Mouse (Mus musculus) C2C12 (cell line): Measurements from ENCODE around the gene A430078G23Rik. TPM values are rescaled to one million over a fixed set of nuclear protein-coding genes. Genes with fewer than 3 reads are reported as not detected.

Experiments
- H3K27me3 ChIP-seq: one replicate; pipeline ENCODE4 v1.6.1; 2011; ENCODE audit not compliant: control insufficient read depth, insufficient read depth, insufficient read length
- H3K36me3 ChIP-seq: one replicate; pipeline ENCODE4 v1.6.1; 2011; ENCODE audit not compliant: control insufficient read depth, insufficient read depth
- H3K4me3 ChIP-seq: one replicate; pipeline ENCODE4 v1.5.1; 2011; ENCODE audit warnings: mild to moderate bottlenecking, control low read depth; ENCODE audit not compliant: poor library complexity, insufficient read depth, severe bottlenecking
- H3K79me2 ChIP-seq: one replicate; pipeline ENCODE4 v1.6.1; 2011; ENCODE audit not compliant: control insufficient read depth, insufficient read depth
- H3K79me3 ChIP-seq: one replicate; pipeline ENCODE4 v1.6.1; 2011; ENCODE audit warnings: low read depth, control low read depth
- H3ac ChIP-seq: one replicate; pipeline ENCODE3; 2011; ENCODE audit warnings: low read depth; ENCODE audit not compliant: control insufficient read depth, insufficient read length
- CEBPB ChIP-seq: IDR thresholded peaks from one replicate; pipeline ENCODE4 v1.6.1; 2011; ENCODE audit warnings: low read depth, mild to moderate bottlenecking, control low read depth, moderate library complexity
- CTCF ChIP-seq: IDR thresholded peaks from one replicate; pipeline ENCODE4 v1.5.1; 2011; ENCODE audit not compliant: control insufficient read depth, insufficient read depth, insufficient read length
- FOSL1 ChIP-seq: IDR thresholded peaks from one replicate; pipeline ENCODE4 v1.8.0; 2011; ENCODE audit warnings: mild to moderate bottlenecking, low read length; ENCODE audit not compliant: poor library complexity, insufficient read depth, severe bottlenecking
- MAX ChIP-seq: IDR thresholded peaks from one replicate; pipeline ENCODE4 v1.6.1; 2011; ENCODE audit warnings: mild to moderate bottlenecking, control low read depth
- MYOD1 ChIP-seq: IDR thresholded peaks from one replicate; pipeline ENCODE4 v1.6.1; 2011; ENCODE audit warnings: low read depth; ENCODE audit not compliant: control insufficient read depth, insufficient read length
- MYOG ChIP-seq: IDR thresholded peaks from one replicate; pipeline ENCODE4 v1.6.1; 2011; ENCODE audit not compliant: control insufficient read depth, insufficient read length; ENCODE audit errors: extremely low read depth
- USF1 ChIP-seq: IDR thresholded peaks from one replicate; pipeline ENCODE4 v1.6.1; 2011; ENCODE audit warnings: low read depth, mild to moderate bottlenecking, control low read depth, moderate library complexity
- polyA plus RNA-seq: library from polyadenylated mRNA; unstranded; fragments of >200 nt; fragmentation: generic; extraction: Trizol; gene quantifications from one replicate; pipeline ENCODE4 v1.2.1, GENCODE M21; 2012; ENCODE audit warnings: missing spikeins

A430078G23Rik gene
- polyA plus RNA-seq, 1 experiment = not detected

DNA sequence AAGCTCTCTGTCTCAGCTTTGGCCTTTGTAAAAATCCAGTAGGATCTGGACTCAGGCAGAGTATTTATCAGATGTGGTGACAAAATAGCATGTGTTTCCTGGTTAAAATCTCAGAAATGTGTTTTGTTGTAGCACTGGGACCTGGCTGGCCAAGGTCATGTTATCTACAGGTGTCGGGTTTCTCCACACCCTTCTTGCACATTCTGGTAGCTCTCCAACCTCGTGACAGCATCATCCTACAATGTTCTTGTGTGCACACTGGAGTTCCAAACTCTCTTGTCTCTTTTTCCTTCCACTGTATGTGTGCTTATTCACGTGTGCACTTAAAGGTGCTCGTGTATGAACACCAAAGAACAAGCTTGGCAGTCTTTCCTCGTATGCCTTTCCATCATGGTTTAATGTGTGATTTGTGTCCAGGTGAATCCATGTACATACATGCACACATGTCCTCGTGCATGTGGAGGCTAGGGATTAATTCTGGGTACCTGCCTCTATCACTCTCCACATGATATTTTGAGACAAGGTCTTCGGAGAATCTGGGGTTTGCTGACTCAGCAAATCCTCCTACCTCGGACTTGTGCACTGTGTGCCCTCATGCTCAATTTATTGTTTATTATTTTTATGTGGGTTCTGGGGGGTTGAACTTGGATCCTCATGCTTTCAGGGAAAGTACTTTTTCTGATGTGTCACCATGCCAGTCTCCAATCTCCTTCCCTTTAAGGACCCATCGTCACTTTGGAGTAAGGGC lies 35.5 kb downstream of the A430078G23Rik start:
- peaks cover 5% of the 10 kb centered on the region for H3K79me3 ChIP-seq
- H3K27me3 ChIP-seq = no peaks in the 10 kb centered on the region
- no peak overlapping the region for H3ac ChIP-seq
- TF ChIP-seq USF1 (no peak), CEBPB (no peak), MYOG (no peak), FOSL1 (no peak), CTCF (no peak), MYOD1 (no peak), MAX (no peak)
- no peak overlapping the region for H3K4me3 ChIP-seq
- H3K79me2 ChIP-seq = peaks cover 12% of the 10 kb centered on the region
- no peaks in the 10 kb centered on the region for H3K36me3 ChIP-seq

DNA sequence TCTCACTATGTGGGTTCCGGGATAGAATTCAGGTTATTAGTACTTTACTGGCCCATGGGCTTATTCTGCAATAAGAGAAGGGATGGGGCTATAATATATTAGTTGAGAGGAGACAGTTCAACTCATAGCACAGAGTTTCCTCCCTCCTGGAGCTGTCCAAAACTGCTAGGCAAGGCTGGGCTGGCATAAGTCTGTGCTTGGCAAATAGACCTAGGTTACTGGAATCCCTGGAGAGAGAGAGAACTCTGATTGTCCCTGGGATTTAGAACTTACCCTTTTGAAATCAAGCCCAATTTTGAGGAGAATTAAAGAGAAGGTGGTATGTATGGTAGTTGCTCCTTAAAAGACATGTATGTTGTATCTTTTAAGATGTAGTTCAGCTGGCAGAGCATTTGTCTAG lies 36.3 kb downstream of the A430078G23Rik start:
- Histone ChIP-seq H3K79me3 (peaks cover 12% of the 10 kb centered on the region), H3K4me3 (no peak overlapping the region), H3K79me2 (peaks cover 20% of the 10 kb centered on the region), H3K27me3 (no peaks in the 10 kb centered on the region), H3ac (no peak overlapping the region), H3K36me3 (no peaks in the 10 kb centered on the region)
- TF ChIP-seq MYOG (no peak), USF1 (no peak), MYOD1 (no peak)

DNA sequence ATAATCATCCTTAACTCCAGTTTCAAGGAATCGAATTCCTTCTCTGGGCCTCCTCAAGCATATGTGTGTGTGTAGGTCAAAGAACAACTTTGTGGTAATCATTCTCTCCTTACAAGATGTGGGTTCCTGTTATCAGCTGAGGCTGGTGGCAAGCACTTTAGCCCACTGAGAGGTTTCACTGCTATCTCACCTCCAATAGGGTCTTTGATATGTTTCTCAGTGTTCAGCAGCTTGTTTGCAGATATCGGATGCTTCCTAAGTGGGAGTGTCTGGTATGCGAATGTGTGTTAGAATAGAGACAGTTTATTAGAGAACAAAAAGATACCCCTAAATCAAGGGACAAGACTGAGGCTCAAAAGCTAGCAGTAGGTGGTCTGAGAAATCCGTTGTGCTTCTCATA lies 39.1 kb downstream of the A430078G23Rik start:
- peak overlapping the region; percentile 77 for H3ac ChIP-seq
- TF ChIP-seq CEBPB (no peak), CTCF (no peak), MAX (no peak), USF1 (no peak), MYOG (no peak), MYOD1 (no peak), FOSL1 (no peak)
- H3K36me3 ChIP-seq = peaks cover 7% of the 10 kb centered on the region
- H3K79me3 ChIP-seq = peaks cover 35% of the 10 kb centered on the region
- peaks cover 48% of the 10 kb centered on the region for H3K79me2 ChIP-seq
- peak overlapping the region; percentile 74 for H3K4me3 ChIP-seq
- no peaks in the 10 kb centered on the region for H3K27me3 ChIP-seq

DNA sequence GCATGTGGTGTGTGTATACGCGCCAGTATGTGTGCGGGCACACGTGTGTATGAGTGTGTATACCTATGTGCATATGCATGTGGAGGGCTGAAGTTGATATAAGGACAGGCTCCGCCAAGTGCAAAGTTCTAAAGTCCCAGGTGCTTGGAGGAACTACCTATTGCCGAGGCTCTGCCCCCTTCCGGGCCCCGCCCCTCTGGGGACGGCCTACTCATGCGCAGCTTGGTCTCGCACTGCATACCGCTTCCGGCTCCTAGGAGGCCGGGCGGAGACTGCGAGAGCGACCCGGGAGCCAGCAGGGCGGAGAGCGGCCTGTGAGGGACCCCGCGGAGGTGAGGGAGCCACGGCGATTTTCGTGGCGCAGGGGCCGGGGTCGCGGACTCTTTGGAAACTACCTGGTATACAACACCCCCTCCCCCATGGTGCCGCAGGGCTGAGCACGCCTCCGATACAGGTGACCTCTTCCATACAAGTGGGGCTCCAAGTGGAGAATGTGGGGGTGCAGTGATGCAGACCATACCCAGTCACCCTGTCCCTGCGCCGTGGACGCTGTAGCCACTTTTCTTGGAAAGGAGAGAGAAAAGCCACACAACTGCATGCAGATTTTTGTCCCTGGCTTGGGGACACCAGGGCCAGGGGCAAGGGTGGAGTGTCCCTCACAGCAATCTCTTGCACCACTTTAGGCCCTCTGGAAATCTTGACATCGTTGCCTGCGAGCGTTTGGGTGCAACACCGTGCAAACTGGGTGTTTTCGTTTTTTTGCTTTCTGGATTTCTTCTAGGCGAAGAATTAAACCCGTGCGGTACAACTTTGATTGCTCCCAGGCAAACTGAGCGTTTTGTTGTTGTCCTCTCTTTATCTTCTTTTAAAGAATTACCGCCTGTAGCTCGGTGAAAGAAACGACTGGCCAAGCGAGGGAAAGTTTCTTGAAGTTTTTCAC lies 39.8 kb downstream of the A430078G23Rik start, which contains the start of gene Arhgef18:
Gene Arhgef18 (plus strand): TSS at position 236 of the 940 bp plus-strand sequence.
- Histone ChIP-seq H3K36me3 (peaks cover 9% of the 10 kb centered on the region), H3K79me2 (peaks cover 55% of the 10 kb centered on the region), H3ac (peak within 1 kb of the TSS; percentile 97), H3K27me3 (no peaks in the 10 kb centered on the region), H3K79me3 (peaks cover 42% of the 10 kb centered on the region), H3K4me3 (peak within 1 kb of the TSS; percentile 74)
- TF ChIP-seq MAX (peak; percentile 32), CEBPB (no peak)

DNA sequence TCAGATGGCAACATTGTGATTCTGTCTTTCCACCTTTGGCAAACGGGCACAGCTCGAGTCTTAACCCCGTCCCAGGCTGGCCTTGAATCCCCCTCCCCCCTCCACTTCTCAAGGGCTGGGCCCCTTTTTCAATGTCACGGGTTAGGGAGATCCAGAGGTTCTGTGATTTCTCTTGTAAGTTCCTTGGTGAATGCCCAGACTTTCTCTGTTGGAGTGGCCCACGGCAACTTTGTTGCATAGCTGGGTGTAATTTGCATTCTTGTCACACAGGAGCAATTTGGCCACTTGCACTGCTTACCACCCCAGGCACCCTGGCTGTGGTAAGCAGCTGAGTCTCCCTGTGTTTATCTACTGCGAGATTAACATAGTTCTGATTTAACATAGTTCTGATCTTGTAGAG lies 41.4 kb downstream of the A430078G23Rik start:
- H3ac ChIP-seq = no peak overlapping the region
- TF ChIP-seq CEBPB (no peak), MAX (no peak), CTCF (no peak), USF1 (no peak), FOSL1 (no peak), MYOD1 (no peak), MYOG (no peak)
- H3K36me3 ChIP-seq = peaks cover 21% of the 10 kb centered on the region
- H3K79me3 ChIP-seq = peaks cover 57% of the 10 kb centered on the region
- H3K27me3 ChIP-seq = no peaks in the 10 kb centered on the region
- peaks cover 71% of the 10 kb centered on the region for H3K79me2 ChIP-seq
- H3K4me3 ChIP-seq = peak overlapping the region; percentile 14
